Mouse (Mus musculus): ENCODE measurements at regions not wholly inside any gene's neighbourhood (a gene's known extent, or its start where the extent isn't known, plus 50 kb on each side); places are given as distances from the start of the nearest gene placed in this dataset.
"Not testable (repeated sequence)": the region's sequence is repeated elsewhere in the genome, so short reads cannot be mapped to it uniquely, and the experiment has no call there.

- DNase-seq (ENCODE audit: low spot score in 2 of 2): no peak
- Histone ChIP-seq H3K4me3 (no peak overlapping the region), H3K27ac (no peak overlapping the region)
- no peak for TF ChIP-seq CTCF (conservative IDR thresholded peaks at IDR 0.05)
These were observed 157.4 kb downstream of the Prdm2 start for GRCm38 (mm10) chr4:143055371-143055770.

- H3K4me3 ChIP-seq: no peak overlapping the region
- no peak overlapping the region for H3K27ac ChIP-seq
- TF ChIP-seq CTCF (conservative IDR thresholded peaks at IDR 0.05): no peak
- DNase-seq (ENCODE audit: low spot score in 2 of 2): no peak
These were observed 159.8 kb downstream of the Prdm2 start for GRCm38 (mm10) chr4:143053029-143053428.

- Histone ChIP-seq H3K4me3 (no peak overlapping the region), H3K27ac (no peak overlapping the region)
- TF ChIP-seq CTCF (conservative IDR thresholded peaks at IDR 0.05): no peak
- DNase-seq (ENCODE audit: low spot score in 2 of 2): no peak
These were observed 161.6 kb downstream of the Prdm2 start for GRCm38 (mm10) chr4:143051205-143051604.

- H3K4me3 ChIP-seq: no peak overlapping the region
- no peak for DNase-seq (ENCODE audit: low spot score in 2 of 2)
- TF ChIP-seq CTCF (conservative IDR thresholded peaks at IDR 0.05): no peak
- no peak overlapping the region for H3K27ac ChIP-seq
These were observed 167.6 kb downstream of the Prdm2 start for GRCm38 (mm10) chr4:143045245-143045644.

GRCm38 (mm10) chr4:143042806-143043205 is 170.0 kb downstream of the Prdm2 start:
- no peak overlapping the region for H3K4me3 ChIP-seq
- DNase-seq (ENCODE audit: low spot score in 2 of 2): no peak
- H3K27ac ChIP-seq: no peak overlapping the region
- TF ChIP-seq CTCF (conservative IDR thresholded peaks at IDR 0.05): no peak; the same call in 1 of the 2 replicates

GRCm38 (mm10) chr4:143038626-143039025 is 174.2 kb downstream of the Prdm2 start:
- no peak for TF ChIP-seq CTCF (conservative IDR thresholded peaks at IDR 0.05)
- no peak overlapping the region for H3K27ac ChIP-seq

GRCm38 (mm10) chr4:143036704-143037103 is 176.1 kb downstream of the Prdm2 start:
- TF ChIP-seq CTCF (conservative IDR thresholded peaks at IDR 0.05): no peak
- no peak overlapping the region for H3K27ac ChIP-seq
- no peak for DNase-seq (ENCODE audit: low spot score in 2 of 2)
- no peak overlapping the region for H3K4me3 ChIP-seq

More at GRCm38 (mm10) chr4:143038626-143039025, 174.2 kb downstream of the Prdm2 start:
- DNase-seq (ENCODE audit: low spot score in 2 of 2): no peak
- H3K4me3 ChIP-seq: no peak overlapping the region

- not testable (repeated sequence) for DNase-seq (ENCODE audit: low spot score in 2 of 2); H3K4me3 ChIP-seq; H3K27ac ChIP-seq
These were observed 177.7 kb downstream of the Prdm2 start for GRCm38 (mm10) chr4:143035089-143035488.

GRCm38 (mm10) chr4:143034324-143034723 is 178.5 kb downstream of the Prdm2 start:
- not testable (repeated sequence) for H3K4me3 ChIP-seq; H3K27ac ChIP-seq; DNase-seq (ENCODE audit: low spot score in 2 of 2)

- not testable (repeated sequence) for H3K4me3 ChIP-seq
These were observed 183.0 kb downstream of the Prdm2 start for GRCm38 (mm10) chr4:143029813-143030212.

GRCm38 (mm10) chr4:143027292-143027691 is 185.5 kb downstream of the Prdm2 start:
- Histone ChIP-seq H3K4me3 (no peak overlapping the region), H3K27ac (no peak overlapping the region)
- TF ChIP-seq CTCF (conservative IDR thresholded peaks at IDR 0.05): peak; percentile 95
- peak; percentile 59 to 74 for DNase-seq (ENCODE audit: low spot score in 2 of 2)

More at GRCm38 (mm10) chr4:143029813-143030212, 183.0 kb downstream of the Prdm2 start:
- H3K27ac ChIP-seq; DNase-seq (ENCODE audit: low spot score in 2 of 2): not testable (repeated sequence)
- peak; percentile 62 for TF ChIP-seq CTCF (conservative IDR thresholded peaks at IDR 0.05)

GRCm38 (mm10) chr4:143021242-143021881 is 191.4 kb downstream of the Prdm2 start:
- Histone ChIP-seq H3K27ac (no peak overlapping the region), H3K4me3 (no peak overlapping the region)
- TF ChIP-seq CTCF (conservative IDR thresholded peaks at IDR 0.05): peak; percentile 88
- DNase-seq (ENCODE audit: low spot score in 2 of 2): peak; percentile 55 to 80

GRCm38 (mm10) chr4:143020658-143021057 is 192.1 kb downstream of the Prdm2 start:
- TF ChIP-seq CTCF (conservative IDR thresholded peaks at IDR 0.05): no peak
- no peak overlapping the region for H3K4me3 ChIP-seq
- DNase-seq (ENCODE audit: low spot score in 2 of 2): peak in 1 of 2 experiments; percentile 27
- no peak overlapping the region for H3K27ac ChIP-seq

GRCm38 (mm10) chr4:143012900-143013299 is 199.9 kb downstream of the Prdm2 start:
- peak in 1 of 2 experiments; percentile 35 for DNase-seq (ENCODE audit: low spot score in 2 of 2)
- no peak for TF ChIP-seq CTCF (conservative IDR thresholded peaks at IDR 0.05)
- H3K4me3 ChIP-seq: no peak overlapping the region
- H3K27ac ChIP-seq: peak overlapping the region; percentile 74
